Mouse (Mus musculus) ovary, postnatal 14 days (tissue): ENCODE data around the gene Fuz.
"Not testable (repeated sequence)": the region's sequence is repeated elsewhere in the genome, so short reads cannot be mapped to it uniquely, and the experiment has no call there.

ENCODE experiments used
- DNase-seq: peaks from one replicate; pipeline ENCODE4 v3.0.0; 2022; ENCODE audit warnings: low spot score

The Fuz gene

GRCm38 (mm10) chr7:44860576-44861428 lies 35.1 kb upstream of the Fuz start:
- peak; percentile 69 for DNase-seq

GRCm38 (mm10) chr7:44861429-44861816 lies 34.5 kb upstream of the Fuz start:
- no peak for DNase-seq

DNA sequence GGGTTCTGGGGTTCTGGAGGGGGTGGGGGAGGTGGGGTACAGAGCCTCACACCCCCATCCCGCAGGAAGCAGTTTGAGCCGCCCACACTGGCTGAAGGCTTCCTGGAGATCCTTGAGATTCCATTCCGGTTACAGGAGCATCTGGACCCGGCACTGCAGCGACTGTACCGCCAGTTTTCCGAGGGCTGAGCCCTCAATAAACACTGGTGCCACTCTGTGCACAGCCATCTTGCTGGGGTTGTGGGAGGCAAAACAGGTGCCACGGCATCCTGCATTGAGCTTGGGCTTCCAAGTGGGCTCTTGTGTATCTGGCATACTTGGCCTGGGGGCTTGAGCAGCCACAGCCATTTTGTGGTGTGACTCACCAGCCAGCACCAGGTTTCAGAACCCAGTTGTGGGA lies 33.4 kb upstream of the Fuz start:
- DNase-seq = no peak

GRCm38 (mm10) chr7:44863210-44863609 lies 32.7 kb upstream of the Fuz start:
- DNase-seq = no peak

- DNase-seq = no peak
These were observed 31.8 kb upstream of the Fuz start for GRCm38 (mm10) chr7:44863982-44864494.

GRCm38 (mm10) chr7:44864595-44865542 lies 31.0 kb upstream of the Fuz start:
- no peak for DNase-seq

- peak; percentile 64 for DNase-seq
These were observed 29.4 kb upstream of the Fuz start for GRCm38 (mm10) chr7:44866276-44867009.

DNA sequence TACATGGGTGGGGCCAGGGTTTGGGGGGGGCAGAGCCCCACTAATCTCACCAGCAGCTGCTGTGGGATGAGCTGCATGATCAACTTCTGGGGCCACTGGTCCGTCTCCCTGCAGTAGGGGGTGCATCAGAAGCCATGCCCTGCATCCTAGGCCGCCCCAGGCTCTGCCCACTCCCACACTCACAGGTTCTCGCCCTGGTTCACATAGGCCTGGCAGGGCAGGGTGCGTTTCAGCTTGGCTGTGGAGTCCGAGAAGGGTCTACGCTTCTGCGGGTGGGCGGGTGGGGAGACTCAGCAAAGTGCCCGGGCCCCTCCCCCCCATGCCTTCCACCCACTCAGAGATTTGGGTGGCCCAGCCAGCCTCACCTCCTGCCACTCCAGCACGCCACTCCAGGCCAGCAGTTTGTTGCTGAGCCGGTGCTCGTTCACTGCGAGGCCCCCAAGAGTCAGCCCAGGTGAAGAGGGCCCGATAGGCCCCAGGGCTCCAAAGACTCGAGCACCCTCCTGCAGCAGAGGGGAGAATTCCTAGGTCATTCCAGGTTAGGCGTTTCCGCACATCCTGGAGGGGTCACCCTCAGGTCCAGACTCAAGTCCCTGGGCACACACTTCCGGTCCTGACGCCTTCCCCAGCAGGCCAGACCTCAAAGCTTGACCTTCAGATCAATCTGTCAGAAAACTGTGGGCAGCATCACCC lies 28.7 kb upstream of the Fuz start:
- DNase-seq = no peak

- DNase-seq = no peak
These were observed 28.1 kb upstream of the Fuz start for GRCm38 (mm10) chr7:44867802-44868201.

DNA sequence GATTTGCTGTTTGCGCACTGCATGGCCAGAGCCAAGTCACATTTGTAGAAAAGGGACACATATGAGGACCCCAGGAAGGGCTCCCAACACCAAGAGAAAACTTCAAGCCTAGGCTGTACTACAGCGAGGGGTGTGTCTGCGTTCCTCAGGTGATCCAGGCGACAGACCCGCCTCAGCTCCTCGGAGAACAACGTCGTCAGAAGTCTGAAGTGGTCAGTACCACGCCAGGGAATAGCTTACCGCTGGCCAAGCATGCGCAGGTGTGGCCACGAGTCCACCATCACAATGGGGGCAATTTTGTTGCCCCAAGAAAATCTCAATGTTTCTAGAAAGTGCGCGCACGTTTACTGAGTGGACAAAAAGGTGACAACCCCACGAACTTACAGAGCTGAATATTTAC lies 27.4 kb upstream of the Fuz start:
- no peak for DNase-seq

- peak; percentile 67 for DNase-seq
These were observed 26.8 kb upstream of the Fuz start for GRCm38 (mm10) chr7:44868919-44869696.

DNA sequence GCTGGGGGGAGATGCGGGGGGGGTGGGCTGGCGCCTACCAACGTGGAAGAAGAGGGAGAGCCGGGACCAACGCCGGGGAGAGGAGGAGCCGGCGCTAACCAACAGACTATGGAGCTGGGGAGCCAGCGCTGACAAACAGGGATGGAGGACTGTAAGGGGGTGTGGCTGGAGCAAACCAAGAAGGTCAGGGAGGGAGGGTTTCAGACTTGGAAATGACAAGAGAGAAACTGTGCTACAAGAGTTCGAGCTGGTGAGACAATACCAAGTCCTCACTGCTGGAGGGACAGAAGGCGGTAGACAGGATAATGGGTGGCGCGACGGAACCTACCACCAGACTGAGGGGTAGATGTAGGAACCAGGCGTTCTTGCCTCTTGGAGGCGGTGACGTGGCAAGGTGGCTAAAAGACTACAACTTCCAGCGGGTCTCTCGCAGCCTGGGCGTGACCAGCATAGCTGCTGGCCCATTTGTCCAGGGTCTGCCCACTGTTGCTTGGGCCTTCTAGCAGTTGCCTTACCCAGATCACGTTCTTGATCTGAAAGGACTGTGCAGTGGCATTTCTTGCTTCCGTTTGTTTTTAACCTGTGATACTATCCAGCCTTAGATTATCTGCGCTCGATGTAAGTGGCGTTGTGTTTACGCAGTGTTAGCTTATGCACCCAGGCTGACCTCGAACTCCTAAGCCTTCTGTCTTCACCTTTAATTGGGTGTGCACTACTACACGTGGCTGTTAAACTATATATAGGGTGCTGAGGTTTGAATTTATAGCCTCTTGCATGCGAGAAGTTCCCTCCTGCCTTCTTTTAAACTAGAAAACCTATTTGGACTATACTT lies 26.0 kb upstream of the Fuz start, which contains the start of gene Ptov1:
Gene Ptov1 (minus strand): TSS at position 92 of the 832 bp plus-strand sequence.
- peak; percentile 77 for DNase-seq

GRCm38 (mm10) chr7:44870614-44871013 lies 25.3 kb upstream of the Fuz start:
- no peak for DNase-seq

DNA sequence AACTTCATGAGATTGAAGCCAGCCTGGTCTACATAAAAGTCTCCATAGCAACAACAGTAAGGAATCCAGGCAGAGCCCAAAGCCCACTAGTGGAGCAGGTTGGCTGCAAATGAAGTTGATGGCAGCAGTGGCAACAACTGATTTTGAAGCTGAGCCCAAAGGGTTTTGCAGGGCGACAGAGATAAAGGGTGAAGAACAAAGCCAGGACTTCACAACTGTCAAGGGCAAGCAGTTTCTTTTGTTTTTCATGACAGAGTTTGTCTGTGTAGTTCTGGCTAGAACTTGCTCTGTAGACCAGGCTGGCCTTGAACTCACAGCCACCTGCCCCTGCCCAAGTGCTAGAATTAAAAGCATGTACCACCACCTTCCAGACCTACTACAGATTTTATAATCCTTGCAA lies 24.7 kb upstream of the Fuz start:
- no peak for DNase-seq

DNA sequence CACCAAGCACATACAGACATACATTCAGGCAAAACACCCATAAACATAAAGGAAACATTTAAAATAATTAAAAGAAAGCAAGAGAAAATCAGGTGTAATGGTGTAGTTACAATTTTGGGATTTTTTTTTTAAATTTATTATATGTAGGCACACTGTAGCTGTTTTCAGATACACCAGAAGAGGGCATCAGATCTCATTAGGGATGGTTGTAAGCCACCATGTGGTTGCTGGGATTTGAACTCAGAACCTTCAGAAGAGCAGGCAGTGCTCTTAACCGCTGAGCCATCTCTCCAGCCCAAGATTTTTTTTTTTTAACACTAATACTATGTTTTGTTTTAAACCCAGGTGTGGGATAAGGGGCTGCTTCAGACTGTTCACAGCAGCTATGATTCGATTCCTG lies 24.1 kb upstream of the Fuz start:
- DNase-seq = not testable (repeated sequence)

DNA sequence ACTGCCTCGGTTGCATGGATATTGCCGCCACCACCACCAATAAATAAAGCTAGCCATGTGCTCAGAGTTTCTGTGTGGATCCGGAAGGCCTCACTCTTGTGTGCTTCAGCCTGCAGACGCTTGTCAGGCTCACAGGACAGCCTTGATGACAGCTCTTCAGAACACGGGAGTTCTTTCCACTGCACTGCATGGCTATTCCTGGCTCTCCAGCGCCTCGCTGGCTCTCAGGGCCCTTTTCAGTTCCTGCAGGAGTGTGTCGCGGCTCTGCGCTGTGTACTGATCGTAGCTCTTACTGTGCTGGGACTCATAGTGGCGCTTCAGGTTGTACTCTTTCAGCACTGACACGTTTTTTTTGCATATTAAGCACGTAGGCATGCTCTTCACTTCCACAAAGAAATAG lies 18.0 kb upstream of the Fuz start:
- DNase-seq = no peak

DNA sequence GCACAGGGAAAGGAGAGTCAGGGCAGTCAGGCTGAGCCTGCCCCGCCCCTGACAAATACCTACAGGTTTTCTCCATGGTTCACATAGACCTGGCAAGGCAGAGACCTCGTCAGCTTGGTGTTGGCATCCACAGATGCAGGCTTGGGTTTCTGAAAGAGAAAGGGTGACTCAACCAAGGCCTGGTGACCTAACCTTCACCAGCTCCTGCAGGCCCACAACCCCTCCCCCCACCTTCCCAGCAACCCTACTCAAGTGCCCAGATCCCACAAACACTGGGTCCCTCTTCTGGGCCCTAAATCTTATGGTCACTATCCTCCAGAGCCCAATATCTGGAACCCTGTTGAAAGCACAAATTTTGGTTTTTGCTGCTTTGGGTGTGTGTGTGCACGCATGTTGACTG lies 12.8 kb upstream of the Fuz start:
- no peak for DNase-seq

- DNase-seq = no peak
These were observed 11.2 kb upstream of the Fuz start for GRCm38 (mm10) chr7:44884637-44885036.

- no peak for DNase-seq
These were observed 8.9 kb upstream of the Fuz start for GRCm38 (mm10) chr7:44886964-44887363.
